Mouse (Mus musculus) layer of hippocampus, adult 9-10 months (tissue): ENCODE data around the gene Camk1g.

Source experiments
- DNase-seq: peaks from one replicate; pipeline ENCODE4 v3.0.0; 2022; ENCODE audit warnings: low spot score

Camk1g gene

DNA sequence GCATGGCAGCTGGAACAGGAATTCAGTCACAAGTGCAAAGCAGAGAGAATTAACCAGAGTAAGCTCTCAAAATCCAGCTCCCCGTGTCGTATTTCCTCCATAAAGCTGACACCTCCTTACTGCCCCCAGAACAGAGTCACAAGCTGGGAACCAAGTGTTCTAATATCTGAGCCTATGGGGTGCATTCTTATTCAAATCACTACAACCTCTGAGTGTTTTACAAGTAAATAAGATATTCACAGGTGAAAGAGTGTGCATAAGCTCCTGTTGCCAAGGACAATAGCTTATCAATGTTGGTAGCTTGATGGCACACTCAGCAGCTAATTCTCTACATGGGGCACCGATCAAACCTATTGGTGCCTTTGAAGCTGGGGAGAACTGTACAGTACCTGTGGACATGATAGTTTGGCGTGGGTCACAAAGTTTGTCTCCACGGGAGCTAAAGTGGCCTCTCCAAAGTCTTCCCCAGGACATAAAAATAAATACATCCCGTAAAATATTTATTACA, 3.9 kb upstream of the Camk1g start:
- DNase-seq, result no peak

DNA sequence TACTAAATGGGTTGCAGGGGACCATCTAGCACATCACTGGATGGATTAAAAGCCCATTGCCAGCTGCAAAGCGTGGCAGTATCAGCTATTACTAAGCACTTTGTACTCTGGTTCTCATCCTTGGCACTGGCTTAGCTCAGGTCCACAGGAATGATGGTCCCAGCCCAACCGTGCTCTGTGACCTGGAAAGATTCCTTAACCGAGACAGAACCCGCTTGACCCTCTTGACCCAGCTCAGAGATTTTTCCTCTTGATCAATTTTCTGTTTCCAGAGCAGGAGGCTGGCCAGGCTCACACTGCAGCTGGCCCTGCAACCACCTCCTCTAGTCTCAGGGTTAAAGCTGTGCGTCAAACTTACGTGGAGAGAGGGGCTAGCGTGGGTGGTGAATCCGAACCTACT, 1.0 kb downstream of the Camk1g start:
- no peak for DNase-seq

DNA sequence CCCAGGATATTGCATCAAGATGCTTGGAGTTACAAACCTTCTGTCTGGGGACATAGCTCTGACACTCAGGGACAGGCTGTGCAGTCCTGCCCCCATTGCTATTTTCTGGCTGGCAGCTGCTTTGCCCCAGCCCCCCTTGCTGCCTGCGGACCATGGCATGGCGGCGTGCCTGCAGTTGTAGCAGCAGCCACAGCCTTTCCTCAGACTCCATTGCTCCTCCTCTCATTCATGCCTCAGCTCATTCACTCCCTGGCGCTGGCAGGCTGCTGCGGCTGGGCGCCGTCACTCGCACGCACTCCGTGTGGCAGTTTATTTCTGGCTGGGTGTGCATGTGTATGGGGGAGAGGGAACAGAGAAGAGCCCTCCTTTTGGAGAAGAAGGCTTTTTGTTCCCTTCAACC, 2.0 kb downstream of the Camk1g start:
- no peak for DNase-seq

- DNase-seq, result no peak
These were observed 6.3 kb downstream of the Camk1g start for GRCm38 (mm10) chr1:193363801-193364231.

DNA sequence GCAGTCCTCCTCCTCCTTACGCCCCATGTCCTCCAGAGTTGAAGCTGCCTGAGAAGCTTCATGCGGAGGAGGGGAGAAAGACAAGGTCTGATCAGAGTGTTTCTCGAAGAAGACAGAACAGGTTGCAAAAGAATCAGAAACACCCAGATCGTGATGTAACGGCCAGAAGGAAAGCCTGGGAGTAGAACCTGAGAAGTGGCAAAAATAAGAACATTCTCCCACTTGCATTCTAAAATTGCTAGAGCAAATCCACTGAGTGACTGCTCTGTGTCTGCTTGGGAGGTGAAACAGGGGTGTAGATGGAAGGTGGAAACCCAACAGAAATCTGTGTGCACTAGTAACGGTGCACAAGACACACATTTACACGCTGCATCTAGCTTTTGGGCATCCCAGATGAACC, 8.0 kb downstream of the Camk1g start:
- DNase-seq, result no peak

GRCm38 (mm10) chr1:193361181-193361580, 8.9 kb downstream of the Camk1g start:
- no peak for DNase-seq

DNA sequence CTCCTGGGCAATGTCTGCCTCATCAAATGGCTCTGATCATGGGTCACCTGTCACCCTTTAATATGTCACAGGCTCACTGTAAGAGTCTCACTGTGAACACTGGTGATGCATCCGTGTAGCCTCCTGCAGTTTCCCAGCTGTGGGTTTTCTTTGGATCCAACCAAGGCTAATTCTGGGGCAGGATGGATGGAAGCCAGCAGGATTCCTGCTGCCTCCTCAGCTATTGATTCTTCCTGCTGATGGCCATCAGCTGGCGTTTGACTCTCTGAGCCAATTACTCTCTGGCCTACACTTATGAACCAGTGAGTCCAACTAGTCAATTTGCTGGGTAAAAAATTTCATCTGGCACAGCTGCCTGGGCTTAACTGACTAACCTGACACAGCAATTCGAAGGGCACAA, 10.9 kb downstream of the Camk1g start:
- no peak for DNase-seq

GRCm38 (mm10) chr1:193351583-193351982, 18.5 kb downstream of the Camk1g start:
- no peak for DNase-seq

DNA sequence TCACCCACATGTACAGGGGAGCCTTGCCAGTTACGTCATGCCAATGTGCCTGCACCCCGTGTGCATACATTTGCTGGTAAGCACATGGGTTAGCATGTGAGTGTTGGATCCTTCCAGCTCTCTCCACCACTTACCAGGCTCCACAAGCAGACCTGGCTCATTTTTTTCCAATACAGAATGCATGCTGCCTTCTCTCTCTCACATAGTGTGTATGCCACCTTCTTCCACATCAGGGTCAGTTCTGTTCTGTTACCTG, 19.6 kb downstream of the Camk1g start:
- no peak for DNase-seq

GRCm38 (mm10) chr1:193349702-193350545, 20.2 kb downstream of the Camk1g start:
- DNase-seq, result no peak

DNA sequence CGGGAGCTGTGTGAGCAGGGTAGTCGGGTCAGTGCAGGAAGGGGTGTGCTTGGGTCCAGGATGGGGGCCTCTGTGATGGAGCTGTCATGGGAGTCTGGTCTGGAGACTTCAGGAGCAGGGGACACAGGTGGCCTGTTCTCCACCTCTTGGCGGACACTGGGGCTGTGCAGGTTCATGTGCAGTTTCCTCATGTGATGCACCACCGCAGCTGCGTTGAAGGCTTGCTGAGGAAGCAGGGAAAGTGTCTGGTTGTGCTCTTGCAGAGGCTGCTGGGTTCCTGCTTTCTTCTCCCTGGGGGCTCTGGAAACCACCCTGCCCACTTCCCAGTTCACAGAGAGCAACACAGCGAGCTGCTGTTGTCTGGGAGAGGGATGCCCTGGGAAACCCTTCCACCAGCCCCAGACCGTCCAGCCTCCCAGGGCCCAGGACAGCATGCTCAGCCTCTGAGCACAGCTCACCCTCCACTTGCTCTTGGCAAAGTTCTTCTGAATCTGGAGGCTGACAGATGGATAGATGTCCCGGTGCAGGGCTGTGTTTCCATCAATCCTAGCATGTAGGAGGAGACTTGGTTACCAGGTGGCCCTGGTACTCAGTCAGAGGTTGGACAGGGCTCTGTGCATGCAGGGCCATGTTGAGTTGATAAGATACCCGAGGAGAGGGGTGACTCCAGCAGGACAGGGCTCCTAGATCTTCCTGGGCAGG, 21.7 kb downstream of the Camk1g start:
- DNase-seq, result no peak

DNA sequence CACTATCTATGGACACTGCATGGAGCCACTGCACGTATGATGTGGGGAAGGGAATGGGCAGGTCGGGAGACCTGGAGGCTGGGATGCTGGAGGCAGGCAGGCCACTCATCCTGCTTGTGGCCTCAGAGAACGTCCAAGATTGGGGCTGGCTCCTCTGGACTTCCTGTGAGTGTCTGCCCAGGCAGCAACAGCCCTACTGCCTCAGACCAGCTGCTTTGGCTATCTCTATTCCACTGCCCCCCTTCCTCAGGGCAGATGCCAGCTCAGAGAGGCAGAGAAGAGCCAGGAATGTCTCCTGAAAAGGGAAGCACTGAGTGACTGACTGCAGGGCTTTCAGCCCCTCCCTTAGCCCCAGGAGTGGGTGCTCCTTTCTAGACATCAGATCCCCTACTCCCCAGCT, 23.2 kb downstream of the Camk1g start:
- DNase-seq, result no peak

GRCm38 (mm10) chr1:193344976-193345375, 25.1 kb downstream of the Camk1g start:
- no peak for DNase-seq

- DNase-seq, result no peak
These were observed 26.2 kb downstream of the Camk1g start for GRCm38 (mm10) chr1:193343853-193344252.

DNA sequence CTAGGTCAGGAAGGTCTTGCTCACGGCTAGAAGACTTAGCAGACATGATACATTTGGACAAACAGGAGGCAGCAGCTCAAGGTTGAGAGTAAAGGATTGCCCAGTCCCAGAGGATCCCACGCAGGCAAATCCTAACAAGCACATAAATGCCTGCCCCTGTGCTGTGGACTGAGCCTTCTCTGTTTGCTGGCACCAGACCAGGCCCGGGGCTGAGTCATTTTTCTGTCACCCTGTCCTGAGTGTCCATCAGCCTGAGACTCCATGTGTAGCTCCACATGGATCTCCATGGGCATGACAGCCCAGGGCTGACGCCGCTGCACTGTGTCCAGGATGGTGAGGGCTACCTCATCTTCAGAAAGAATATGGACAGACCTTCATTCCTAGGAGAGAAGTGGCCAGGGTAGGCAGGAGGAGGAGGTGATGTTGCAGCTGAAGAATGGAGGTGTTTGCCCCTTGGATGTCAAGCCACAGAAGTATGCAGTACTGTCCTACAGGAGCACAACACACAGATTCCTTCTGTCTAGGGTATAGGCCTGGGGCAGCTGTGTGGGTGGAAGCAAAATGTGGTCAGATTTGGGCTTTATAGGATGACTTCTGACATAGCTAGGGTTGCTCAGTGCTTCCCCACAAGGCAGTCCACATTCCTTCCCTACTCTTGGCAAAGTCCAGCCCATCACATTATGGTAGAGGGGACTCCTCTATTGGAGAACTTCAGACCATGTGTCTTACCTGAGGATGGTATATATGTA, 27.7 kb downstream of the Camk1g start:
- no peak for DNase-seq

DNA sequence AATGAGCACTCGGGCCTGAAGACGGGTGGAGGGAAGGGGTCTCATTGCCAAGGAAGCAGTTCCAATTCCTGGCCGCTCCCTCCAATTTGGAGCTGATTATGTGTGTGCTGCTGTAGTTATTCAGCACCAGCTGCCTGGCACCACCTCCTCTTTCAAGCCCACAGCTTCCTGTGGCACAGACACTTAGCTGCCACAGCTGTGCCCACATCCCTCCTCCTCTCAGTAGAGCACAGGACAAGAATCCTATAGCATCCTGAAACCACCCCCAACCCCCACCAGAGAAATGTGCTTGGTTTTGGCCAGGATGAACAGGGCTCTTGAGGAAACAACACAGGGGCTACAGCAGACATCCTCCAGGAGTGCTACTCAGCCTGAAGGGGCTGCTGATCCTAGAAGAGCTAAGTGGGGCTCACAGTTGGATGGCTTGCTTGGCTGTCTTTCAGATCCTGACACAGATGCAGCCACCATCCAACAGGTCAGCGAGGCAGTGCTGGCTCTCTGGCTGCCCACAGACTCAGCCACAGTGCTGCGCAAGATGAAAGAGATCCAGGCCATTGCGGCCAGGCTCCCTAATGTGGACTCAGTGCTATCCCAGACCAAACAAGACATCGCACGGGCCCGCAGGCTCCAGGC, 31.6 kb downstream of the Camk1g start:
- DNase-seq, result no peak

GRCm38 (mm10) chr1:193337787-193338310, 32.2 kb downstream of the Camk1g start:
- DNase-seq, result no peak

DNA sequence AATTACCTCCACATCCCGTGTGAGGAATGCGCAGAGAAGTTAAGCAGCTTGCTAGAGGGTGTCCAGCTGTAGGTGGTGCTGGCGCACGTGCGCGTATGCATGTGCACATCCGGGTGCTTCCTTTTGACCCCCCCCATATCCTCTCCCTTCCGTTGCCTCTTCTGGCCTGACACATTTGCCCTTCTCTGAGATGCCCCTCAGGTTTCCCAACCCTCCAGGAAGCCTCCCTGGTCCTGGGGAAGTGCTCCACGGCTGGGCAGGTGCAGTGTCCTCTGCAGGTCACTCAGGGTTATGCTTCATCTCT, 33.1 kb downstream of the Camk1g start:
- no peak for DNase-seq

DNA sequence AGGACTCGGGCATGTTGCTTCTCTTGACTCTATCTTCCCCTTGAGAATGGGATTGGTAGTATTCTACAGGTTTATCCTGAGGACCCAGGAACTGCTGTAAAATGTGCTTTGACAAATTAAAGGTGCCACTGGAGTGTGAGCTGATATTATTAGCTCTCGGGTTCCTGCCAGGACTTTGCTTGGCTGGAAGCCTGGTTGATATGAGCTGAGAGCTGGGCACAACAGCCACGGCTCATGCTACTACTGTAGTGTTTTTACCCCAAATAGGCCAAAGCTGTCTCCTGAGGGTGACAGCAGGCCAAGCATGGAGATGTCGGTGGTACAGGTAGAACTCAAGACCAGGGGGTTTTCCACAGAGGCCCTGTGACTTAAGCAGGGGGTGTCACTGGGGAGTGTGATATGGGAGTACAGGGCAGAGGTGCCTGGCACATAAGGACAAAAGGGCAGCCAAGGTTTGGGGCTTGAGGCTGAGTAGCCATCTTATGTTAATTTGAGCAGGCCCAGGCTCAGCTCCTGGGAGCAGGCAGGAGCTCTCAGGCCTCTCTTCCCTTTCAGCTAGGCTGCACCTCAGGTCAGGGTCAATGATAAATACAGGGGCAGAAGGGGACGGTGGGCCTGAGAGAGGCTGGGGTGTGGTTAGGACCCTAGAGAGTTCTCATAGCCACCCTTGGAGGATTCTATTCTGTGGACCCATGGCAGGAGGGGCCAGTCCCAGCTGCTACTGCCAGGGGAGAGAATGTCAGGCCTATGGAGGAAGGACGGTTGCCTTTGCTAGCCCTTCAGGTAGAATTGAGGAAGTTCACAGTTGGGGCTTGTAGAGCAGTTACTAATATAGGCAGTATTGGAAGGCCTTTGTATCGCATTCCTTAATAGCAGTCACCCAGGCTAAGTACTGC, 33.7 kb downstream of the Camk1g start:
- no peak for DNase-seq

DNA sequence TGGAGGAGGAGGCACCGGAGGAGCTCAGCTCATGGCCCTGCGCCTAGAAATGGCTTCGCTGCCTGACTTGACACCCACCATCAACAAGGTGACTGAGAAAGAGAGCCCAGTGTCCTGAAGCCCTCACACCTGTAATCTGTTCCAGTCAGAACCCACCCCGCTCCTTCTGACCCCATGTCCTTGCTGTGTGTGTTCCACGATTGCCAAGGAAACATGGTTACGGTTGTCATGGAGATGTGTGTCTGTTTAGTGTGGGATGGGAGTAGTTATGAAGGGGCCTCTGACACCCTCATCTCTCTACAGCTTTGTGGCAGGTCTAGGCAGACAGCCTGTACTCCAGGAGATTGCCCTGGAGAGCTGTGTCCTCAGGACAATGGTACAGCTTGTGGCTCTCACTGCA, 35.6 kb downstream of the Camk1g start:
- no peak for DNase-seq

DNA sequence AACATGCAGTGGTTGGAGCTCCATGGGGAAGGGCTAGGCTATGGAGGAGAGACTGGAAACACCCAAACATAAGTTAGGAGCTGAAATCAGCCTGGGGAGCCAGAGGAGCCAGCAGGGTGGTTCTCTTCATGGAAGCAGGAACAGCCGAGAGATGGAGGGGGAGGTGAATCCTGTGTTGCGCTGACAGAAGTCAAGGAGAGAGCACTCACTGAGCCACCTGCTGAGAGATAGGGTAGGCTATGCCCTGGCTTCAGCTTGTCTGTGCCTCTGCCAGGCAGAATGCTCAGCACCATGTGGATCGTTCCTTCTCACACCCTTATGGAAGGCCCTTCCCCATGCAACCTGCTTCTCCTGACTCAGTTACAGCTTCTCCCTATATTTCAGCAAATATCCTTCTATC, 36.3 kb downstream of the Camk1g start:
- DNase-seq, result no peak
